Mouse (Mus musculus): Measurements from ENCODE around the gene Ak4. TPM values are rescaled to one million over a fixed set of nuclear protein-coding genes. Genes with fewer than 3 reads are reported as not detected.

Ak4 gene
- polyA plus RNA-seq, 1 experiment = 9.1 TPM

DNA sequence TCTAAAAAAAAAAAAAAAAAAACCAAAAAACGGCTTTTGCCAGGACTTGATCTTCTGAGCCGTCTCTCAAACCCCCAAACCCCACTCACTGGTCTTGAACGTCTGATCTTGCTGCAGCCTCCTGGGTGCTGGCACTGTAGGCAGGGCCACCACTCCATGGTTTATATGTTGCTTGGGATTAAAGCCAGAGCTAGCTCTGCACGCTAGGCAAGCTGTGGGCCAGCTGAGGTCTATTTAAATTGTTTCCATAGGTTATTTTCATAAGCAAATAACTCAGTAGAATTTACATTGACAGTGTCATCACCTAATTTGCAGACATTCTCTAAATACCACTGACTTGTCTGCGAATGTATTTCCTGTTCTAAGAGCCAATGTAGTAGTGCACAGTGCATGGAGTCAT, 6.0 kb downstream of the Ak4 start:
- no peak for DNase-seq (ENCODE audit: low read depth)
- TF ChIP-seq POLR2A (IDR thresholded peaks at IDR 0.05; ENCODE audit: borderline replicate concordance, extremely low read depth, insufficient read depth, insufficient read length, poor library complexity, severe bottlenecking) (no peak), CTCF (IDR thresholded peaks at IDR 0.05; ENCODE audit: borderline replicate concordance, extremely low read depth, insufficient read depth, insufficient read length) (no peak)

DNA sequence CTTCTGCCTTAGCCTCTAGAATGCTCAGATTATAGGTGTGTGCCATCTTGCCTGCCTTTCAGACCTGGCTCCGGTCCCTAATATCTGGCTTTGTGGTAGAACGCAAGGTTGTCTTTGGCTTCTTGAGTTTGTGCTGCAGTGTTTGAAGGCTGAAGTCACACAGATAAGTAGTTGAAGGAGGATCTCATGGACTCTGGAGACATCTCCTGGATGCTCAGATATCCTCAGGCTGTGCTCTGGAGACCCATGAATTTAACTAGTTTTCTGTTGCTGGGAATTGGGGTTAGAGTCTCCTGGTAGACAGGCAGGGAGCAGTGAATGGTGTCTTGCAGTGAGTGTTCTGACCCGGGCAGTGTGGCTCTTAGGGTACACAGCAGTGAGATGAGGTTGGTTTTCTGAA, 6.6 kb downstream of the Ak4 start:
- TF ChIP-seq CTCF (IDR thresholded peaks at IDR 0.05; ENCODE audit: borderline replicate concordance, extremely low read depth, insufficient read depth, insufficient read length) (0 out of 2 replicates have a peak, but pooled peaks have one; percentile 13), POLR2A (IDR thresholded peaks at IDR 0.05; ENCODE audit: borderline replicate concordance, extremely low read depth, insufficient read depth, insufficient read length, poor library complexity, severe bottlenecking) (no peak)
- no peak for DNase-seq (ENCODE audit: low read depth)

DNA sequence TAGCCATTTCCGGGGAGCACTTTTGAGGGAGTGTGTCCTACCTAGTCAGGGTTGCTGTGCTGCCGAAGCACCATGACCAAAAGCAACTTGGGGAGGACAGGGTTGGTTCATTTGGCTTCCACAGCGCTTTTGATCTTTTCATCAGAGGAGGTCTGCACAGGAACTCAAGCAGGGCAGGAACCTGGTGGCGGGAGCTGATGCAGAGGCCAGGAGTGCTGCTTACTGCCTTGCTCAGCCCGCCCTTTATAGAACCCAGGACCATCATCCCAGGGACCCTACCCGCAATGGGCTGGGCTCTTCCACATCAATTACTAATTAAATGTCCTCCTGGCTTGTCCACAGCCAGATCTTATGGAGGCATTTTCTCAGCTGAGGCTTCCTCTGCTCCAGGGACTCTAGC, 7.5 kb downstream of the Ak4 start:
- no peak for TF ChIP-seq POLR2A (IDR thresholded peaks at IDR 0.05; ENCODE audit: borderline replicate concordance, extremely low read depth, insufficient read depth, insufficient read length, poor library complexity, severe bottlenecking)
- TF ChIP-seq CTCF (IDR thresholded peaks at IDR 0.05; ENCODE audit: borderline replicate concordance, extremely low read depth, insufficient read depth, insufficient read length) = no peak
- DNase-seq (ENCODE audit: low read depth) = no peak

DNA sequence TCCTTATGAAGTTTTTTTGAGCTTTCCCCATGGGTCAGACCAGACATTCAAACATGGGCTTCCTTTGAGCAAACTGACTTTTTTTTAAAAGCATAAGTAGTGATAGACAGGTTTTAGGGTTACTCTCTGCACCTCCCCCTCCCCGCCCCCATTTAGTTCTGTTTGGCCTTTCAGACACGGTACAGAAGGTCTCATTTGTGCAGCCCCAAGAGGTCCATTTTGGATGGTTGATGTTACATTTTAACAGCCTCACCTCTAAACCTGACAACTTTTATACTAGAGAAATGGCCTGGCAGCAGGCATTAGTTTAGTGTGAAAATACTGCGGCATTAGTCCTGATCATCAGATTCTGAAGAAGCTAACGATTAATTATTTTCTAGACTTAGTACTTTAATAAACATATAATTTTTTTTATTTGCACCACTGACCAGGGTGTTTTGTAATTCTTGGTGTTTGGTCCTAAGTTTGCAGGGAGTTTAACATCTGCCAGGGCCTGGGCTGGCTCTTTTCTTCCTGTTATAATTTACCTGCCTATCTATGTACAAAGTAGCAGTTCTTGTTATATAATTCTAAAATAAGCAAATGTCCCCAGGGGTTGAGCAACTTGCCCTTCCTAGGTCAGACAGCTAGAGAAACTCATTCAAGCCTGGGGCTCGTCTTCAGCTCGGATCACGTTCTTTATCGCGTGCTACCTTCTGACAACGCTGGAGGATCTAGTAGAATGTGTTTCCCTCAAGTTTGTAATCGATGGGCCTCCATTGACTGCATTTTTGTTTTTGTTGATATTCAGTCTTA, 9.0 kb downstream of the Ak4 start:
- TF ChIP-seq CTCF (IDR thresholded peaks at IDR 0.05; ENCODE audit: borderline replicate concordance, extremely low read depth, insufficient read depth, insufficient read length) = no peak
- TF ChIP-seq POLR2A (IDR thresholded peaks at IDR 0.05; ENCODE audit: borderline replicate concordance, extremely low read depth, insufficient read depth, insufficient read length, poor library complexity, severe bottlenecking) = no peak
- no peak for DNase-seq (ENCODE audit: low read depth)

DNA sequence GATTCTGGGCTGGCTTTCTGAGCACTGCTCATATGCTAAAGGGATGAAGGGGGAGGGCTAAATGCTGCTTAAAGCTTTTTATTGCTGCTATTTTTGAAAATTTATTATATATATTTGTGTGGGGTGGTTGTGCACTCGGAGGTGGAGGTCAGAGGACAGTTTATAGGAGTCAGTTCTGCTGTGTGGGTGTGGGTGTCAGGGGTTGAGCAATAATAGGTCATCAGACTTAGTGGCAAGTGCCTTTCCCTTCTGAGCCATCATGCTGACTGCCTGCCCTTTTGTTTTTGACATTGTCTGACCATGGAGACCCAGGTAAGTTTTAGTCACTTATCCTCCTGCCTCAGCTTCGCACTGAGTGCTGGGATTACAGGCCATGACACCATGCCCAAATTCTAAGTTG, 10.0 kb downstream of the Ak4 start:
- no peak for DNase-seq (ENCODE audit: low read depth)
- no peak for TF ChIP-seq POLR2A (IDR thresholded peaks at IDR 0.05; ENCODE audit: borderline replicate concordance, extremely low read depth, insufficient read depth, insufficient read length, poor library complexity, severe bottlenecking)
- TF ChIP-seq CTCF (IDR thresholded peaks at IDR 0.05; ENCODE audit: borderline replicate concordance, extremely low read depth, insufficient read depth, insufficient read length) = no peak

DNA sequence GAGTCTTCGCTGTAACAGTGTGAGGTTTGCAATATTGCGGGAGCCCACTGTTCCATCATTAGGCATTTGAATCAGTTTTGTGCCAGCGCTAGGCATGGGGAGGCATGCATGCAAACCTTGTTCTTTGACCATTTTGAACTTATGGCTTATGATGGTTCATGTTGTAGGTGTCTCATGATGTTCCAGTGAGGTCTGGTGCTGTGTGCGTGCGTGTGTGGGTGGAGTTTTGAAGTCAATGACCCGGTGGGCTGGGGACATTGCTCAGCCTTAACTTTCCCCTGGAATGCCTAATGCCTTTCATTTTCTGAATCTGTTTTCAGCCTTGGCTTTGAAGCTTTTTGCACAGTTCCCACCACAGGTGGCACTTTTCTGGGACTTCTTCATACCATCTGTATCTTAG, 10.9 kb downstream of the Ak4 start:
- no peak for TF ChIP-seq CTCF (IDR thresholded peaks at IDR 0.05; ENCODE audit: borderline replicate concordance, extremely low read depth, insufficient read depth, insufficient read length)
- no peak for TF ChIP-seq POLR2A (IDR thresholded peaks at IDR 0.05; ENCODE audit: borderline replicate concordance, extremely low read depth, insufficient read depth, insufficient read length, poor library complexity, severe bottlenecking)
- DNase-seq (ENCODE audit: low read depth) = no peak

DNA sequence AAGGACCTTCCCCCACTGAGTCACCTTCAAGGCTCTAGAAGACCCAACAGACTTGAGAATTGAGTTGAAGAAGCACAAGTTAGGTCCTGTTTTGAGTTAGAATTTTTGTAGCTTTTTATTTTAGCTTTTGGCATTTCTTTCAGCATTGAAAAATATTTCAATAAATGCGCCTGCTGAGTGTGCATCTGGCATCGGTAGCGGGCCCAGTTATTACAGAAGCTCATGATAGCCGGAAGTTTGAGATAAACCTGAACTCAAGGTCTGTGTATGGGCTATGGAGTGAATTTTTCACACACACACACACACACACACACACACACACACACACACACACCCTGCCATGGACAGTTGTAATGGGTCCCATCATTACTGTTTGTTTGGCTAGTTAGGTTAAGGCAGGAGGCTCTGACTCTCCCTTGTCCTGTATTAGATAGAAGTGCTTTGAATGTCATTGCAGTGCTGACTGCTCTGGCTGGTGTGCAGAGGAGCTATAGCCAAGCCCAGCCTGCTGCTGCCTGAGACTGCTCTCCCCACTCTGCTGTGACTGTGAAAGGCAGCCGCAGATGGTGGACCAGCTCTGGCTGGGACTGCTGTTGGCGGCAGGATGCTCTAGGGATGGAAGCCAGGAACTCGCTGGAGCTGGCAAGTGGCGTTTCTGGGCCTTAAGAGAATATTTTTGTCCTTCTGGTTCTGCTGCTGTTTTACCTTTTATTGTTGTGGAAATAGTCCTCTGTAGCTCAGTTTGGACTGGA, 17.9 kb downstream of the Ak4 start:
- DNase-seq (ENCODE audit: low read depth) = peak; percentile 90
- TF ChIP-seq POLR2A (IDR thresholded peaks at IDR 0.05; ENCODE audit: borderline replicate concordance, extremely low read depth, insufficient read depth, insufficient read length, poor library complexity, severe bottlenecking) = no peak
- TF ChIP-seq CTCF (IDR thresholded peaks at IDR 0.05; ENCODE audit: borderline replicate concordance, extremely low read depth, insufficient read depth, insufficient read length) = no peak

DNA sequence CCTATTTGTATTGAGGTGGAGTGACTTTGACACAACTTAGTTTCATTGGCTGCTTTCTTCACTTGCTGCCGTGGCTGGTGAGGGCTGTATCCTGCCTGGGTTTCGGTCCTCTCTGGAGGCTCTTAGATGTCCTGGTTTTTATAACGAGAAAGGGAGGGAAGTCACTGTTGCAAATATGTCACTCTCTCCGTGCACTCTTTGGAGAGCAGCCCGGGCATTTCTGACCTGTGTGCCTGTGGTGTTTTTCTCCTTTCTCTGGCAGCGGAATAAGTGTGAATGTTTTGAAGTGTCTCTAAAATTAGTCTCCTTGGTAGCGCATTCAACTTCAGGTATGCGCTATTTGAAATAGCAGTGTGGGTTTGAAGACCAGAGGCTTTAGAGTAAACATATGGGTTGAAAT, 19.2 kb downstream of the Ak4 start:
- no peak for DNase-seq (ENCODE audit: low read depth)

DNA sequence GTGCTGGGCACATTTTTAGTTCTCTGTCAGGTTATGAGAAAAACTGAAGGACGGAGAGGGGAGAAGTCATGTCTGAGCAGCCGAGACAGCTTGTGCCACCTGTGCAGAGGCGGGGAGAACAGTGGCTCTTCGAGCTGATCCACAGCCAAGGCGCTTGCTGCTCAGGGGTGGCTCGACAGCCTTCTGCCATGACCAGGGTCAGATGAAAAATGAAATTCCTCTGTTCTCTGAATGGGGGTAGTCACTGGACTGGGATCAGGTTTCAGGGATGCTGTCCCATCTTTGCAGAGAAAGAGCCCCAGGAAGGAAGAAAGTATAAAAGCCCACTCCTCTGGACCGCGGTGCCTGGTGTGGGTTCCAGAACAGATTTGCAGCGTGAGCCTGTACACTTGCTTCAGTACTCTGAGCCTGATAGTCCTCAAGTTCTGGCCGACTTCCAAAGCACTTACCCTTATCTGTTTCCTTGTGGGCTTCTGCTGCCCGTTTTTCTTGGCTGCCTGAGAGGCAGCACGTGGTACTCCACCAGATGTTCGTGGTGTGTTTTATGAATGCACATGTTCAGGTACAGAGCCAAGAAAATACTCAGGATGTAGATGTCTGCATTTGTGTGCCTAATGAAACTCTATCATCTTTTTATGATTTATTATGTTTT, 20.8 kb downstream of the Ak4 start:
- TF ChIP-seq POLR2A (IDR thresholded peaks at IDR 0.05; ENCODE audit: borderline replicate concordance, extremely low read depth, insufficient read depth, insufficient read length, poor library complexity, severe bottlenecking) = no peak
- TF ChIP-seq CTCF (IDR thresholded peaks at IDR 0.05; ENCODE audit: borderline replicate concordance, extremely low read depth, insufficient read depth, insufficient read length) = no peak
- peak; percentile 79 for DNase-seq (ENCODE audit: low read depth)

More for the DNA sequence above, 19.2 kb downstream of the Ak4 start:
- TF ChIP-seq POLR2A (IDR thresholded peaks at IDR 0.05; ENCODE audit: borderline replicate concordance, extremely low read depth, insufficient read depth, insufficient read length, poor library complexity, severe bottlenecking) (no peak), CTCF (IDR thresholded peaks at IDR 0.05; ENCODE audit: borderline replicate concordance, extremely low read depth, insufficient read depth, insufficient read length) (no peak)

DNA sequence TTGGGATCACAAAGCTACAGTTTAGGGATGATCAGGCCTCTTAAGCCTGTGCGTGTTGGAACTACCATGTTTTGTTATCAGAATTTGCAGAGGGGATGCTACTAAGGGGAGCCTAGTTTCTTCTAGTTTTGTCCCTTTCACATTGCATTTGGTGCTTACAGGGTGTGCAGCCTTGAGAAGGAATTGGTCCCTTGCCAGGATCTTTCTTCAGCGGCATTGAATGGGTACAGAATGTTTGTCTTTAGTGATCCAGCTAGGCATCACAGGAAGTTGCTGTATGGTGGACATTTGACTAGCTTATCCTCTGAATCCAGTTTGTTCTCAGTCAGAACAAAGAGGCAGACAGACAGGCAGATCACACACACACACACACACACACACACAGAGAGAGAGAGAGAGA, 23.7 kb downstream of the Ak4 start:
- DNase-seq (ENCODE audit: low read depth) = peak; percentile 77
- TF ChIP-seq POLR2A (IDR thresholded peaks at IDR 0.05; ENCODE audit: borderline replicate concordance, extremely low read depth, insufficient read depth, insufficient read length, poor library complexity, severe bottlenecking) = no peak
- no peak for TF ChIP-seq CTCF (IDR thresholded peaks at IDR 0.05; ENCODE audit: borderline replicate concordance, extremely low read depth, insufficient read depth, insufficient read length)

DNA sequence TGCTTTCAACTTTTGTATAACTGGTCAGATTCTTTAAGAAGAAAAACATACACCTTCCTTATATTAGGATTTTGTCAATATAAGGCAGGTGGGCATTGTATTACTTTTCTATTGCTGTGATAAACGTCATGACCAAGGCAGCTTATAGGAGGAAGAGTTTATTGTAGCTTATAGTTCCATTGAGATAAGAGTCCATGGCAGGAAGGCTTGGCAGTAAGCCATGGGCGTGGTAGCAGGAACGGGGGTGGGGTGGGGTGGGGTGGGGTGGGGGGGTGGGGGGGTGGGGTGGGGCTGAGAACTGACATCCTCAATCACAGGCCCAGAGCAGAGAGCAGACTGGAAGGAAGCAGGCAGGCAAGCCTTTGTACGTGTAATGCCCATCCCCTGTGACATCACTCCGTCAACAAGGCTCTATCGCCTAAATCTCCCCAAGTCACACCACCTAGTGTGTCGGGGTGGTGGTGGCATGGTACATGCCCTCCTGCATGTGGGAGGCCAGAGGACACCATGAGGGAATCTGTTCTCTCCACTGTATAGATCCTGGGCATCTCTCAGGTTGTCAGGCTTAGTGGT, 24.4 kb downstream of the Ak4 start:
- no peak for DNase-seq (ENCODE audit: low read depth)
- TF ChIP-seq POLR2A (IDR thresholded peaks at IDR 0.05; ENCODE audit: borderline replicate concordance, extremely low read depth, insufficient read depth, insufficient read length, poor library complexity, severe bottlenecking) (no peak), CTCF (IDR thresholded peaks at IDR 0.05; ENCODE audit: borderline replicate concordance, extremely low read depth, insufficient read depth, insufficient read length) (no peak)

All from brain, embryonic 14.5 days (tissue).